Mouse (Mus musculus) stomach, postnatal 0 days (tissue): ENCODE results near the gene Gm9918.

ENCODE experiments used
- CTCF ChIP-seq: IDR thresholded peaks from 2 replicates; pipeline ENCODE4 v1.5.1; 2016; ENCODE audit warnings: antibody characterized with exemption, low read depth, mild to moderate bottlenecking, moderate library complexity
- EP300 ChIP-seq: optimal IDR thresholded peaks from 2 replicates; pipeline ENCODE3; 2016; ENCODE audit warnings: antibody characterized with exemption

DNA sequence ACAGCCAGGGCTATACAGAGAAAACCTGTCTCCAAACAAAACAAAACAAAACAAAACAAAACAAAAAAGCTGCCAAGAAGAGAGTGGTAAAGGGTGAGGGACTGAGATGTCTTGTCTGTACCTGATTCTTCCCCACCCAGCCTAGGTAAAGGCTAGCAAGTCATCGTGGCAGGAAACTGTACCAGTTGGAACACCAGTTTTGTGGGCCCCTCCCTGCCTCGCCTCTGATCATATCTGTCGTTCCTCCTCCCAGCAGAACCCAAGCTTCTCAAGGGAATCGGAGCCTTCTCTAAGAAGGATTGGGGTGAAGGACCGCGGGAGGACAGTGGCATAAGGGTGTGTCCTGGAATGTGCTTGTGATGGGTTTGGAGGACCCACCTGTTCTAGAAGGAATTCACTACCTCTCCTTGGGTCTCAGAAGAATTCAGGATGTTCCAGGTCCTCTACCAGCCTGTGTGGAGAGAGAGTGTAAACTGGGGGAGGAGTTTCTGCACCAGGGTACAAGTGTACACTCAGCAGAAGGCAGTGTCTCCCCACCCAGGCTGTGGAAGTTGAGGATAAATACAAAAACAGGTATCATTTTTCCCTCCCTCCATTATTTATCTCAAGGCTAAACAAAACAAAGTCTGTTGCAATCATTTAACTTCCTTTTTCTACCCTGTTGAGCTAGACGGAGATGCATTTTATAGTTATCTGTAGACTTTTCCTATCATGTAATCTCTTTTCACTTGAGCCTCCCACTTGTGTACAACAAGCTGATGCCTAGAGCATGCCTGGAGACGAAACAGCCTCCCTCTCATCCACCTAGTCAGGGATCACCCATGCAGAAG lies 12.3 kb downstream of the Gm9918 start:
- TF ChIP-seq CTCF: no peak
- no peak for TF ChIP-seq EP300
